Mouse (Mus musculus): Measurements from ENCODE around the gene Zmpste24.

DNA sequence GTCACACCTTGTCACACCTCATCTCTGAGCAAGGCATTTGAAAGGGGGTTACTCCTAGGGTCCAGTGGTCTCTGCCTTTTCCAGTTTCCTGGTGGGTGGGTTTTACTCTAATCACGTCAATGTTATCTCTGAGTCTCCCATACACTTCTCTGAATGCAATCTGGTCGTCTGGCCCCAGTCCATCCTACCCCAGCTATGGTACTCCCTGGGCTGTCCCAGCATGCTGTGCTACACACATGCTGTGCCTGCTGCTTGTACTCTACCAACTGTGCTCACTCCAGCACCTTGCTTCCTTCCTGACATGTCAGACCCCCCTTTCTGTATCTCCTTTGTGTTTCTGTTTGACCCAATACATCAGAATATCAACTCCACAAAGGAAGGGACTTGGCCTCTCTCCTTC is 41.0 kb downstream of the Zmpste24 start:
- TF ChIP-seq GATA1 (IDR thresholded peaks at IDR 0.05; ENCODE audit: low read length), result no peak
- no peak for TF ChIP-seq TAL1 (IDR thresholded peaks at IDR 0.05; ENCODE audit: low read length)

Measured in erythroblast, embryonic 14.5 days (primary cell).